Mouse (Mus musculus) brain, embryonic 14.5 days (tissue): ENCODE results near the gene Crim1.

Source experiments
- CTCF ChIP-seq: fragments of 200-500 bp; IDR thresholded peaks from 2 replicates; pipeline ENCODE4 v1.5.1; 2012; ENCODE audit warnings: inconsistent platforms, mild to moderate bottlenecking, moderate library complexity, borderline replicate concordance; ENCODE audit not compliant: insufficient read depth, insufficient read length; ENCODE audit errors: extremely low read depth
- POLR2A ChIP-seq: fragments of 200-500 bp; IDR thresholded peaks from 2 replicates; pipeline ENCODE4 v1.6.1; 2012; ENCODE audit warnings: mild to moderate bottlenecking, inconsistent platforms, borderline replicate concordance; ENCODE audit not compliant: poor library complexity, insufficient read depth, insufficient read length, severe bottlenecking; ENCODE audit errors: extremely low read depth

DNA sequence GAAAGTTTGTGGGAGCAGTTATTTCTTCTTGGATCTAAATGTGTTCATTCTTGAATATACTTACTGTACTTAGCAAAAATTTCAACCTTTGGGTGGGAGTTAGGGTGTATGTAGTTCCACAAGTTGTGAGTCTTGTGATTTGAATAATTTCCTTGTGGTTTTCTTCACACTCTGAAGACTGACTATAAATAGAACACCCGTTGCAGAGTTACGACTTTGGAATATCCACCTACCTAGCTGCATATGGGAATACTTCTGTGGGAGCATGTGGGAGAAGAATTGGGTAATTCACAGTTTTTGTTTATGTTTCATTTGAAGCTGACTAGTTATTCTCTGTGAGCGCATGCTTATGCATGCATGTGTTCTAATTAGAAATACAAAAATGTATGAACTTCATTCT lies 27.2 kb downstream of the Crim1 start:
- no peak for TF ChIP-seq POLR2A
- TF ChIP-seq CTCF: no peak
